In genomic region chr19:4148491-4148806, GRCm38 (mm10) we compare ENCODE assay signal across 8 mouse cellular contexts. TPM values are rescaled to one million over a fixed set of nuclear protein-coding genes. Genes with fewer than 3 reads are reported as not detected.
DNase-seq lines count a peak whose midpoint lies in the region; ATAC-seq lines count a peak whose summit lies in the region.

Coro1b (plus strand) TSS chr19:4148619.

- H3K4me1 ChIP-seq in hindbrain, embryonic 12.5 days: peaks cover 26% of the 10 kb centered on the region

- H3K36me3 ChIP-seq in hindbrain, embryonic 12.5 days: peaks cover 29% of the 10 kb centered on the region

- H3K27ac ChIP-seq in hindbrain, embryonic 12.5 days: peak within 1 kb of the TSS; percentile 67; the same call in 1 of the 2 replicates

- H3K9ac ChIP-seq in hindbrain, embryonic 12.5 days: peak within 1 kb of the TSS; percentile 92

- H3K4me2 ChIP-seq in hindbrain, embryonic 12.5 days (replicated peaks): peak within 1 kb of the TSS; percentile 89

- WGBS in hindbrain, embryonic 12.5 days: 0% methylated on average over 33 of the region's 33 CpGs

- peak; percentile 93 for ATAC-seq in hindbrain, embryonic 12.5 days (ENCODE audit: low FRiP score)

- H3K9me3 ChIP-seq in hindbrain, embryonic 12.5 days (replicated peaks): no peaks in the 10 kb centered on the region

- peak; percentile 97 for DNase-seq in Muller cell, postnatal 12 days (ENCODE audit: inconsistent ontology term)
- DNase-seq in cerebellum, adult 9-11 months: peak; percentile 96
- DNase-seq in frontal cortex, postnatal 10 days (ENCODE audit: low spot score in 2 of 2): peak; percentile 91 to 95
- DNase-seq in layer of hippocampus, postnatal 14 days (ENCODE audit: low spot score in 2 of 2): peak; percentile 92 to 95
- peak; percentile 98 for DNase-seq in lung, postnatal 14 days
- peak; percentile 75 for DNase-seq in retina, adult 2 months (ENCODE audit: low read depth, low spot score)
- peak; percentile 95 to 97 for DNase-seq in thymus, postnatal 36 days

- H3K4me3 ChIP-seq in hindbrain, embryonic 12.5 days: peak within 1 kb of the TSS; percentile 87

- H3K27me3 ChIP-seq in hindbrain, embryonic 12.5 days: no peaks in the 10 kb centered on the region

RNA-seq across cellular contexts. Expression of gene Coro1b, which starts in this region (rescaled TPM):
- polyA plus RNA-seq in hindbrain, embryonic 12.5 days (2016; fragmentation: Nextera tagmentation; extraction: Ambion mirVana): 128 and 131 TPM in 2 replicates
- 100 to 1,000 TPM in 1 of 2 experiments, 10 to 100 TPM in 1; 91.1 to 102 TPM for total RNA-seq in layer of hippocampus, postnatal 14 days (2021)

Comparison
In these comparisons a context has a peak if more than half of its experiments do, and no peak if none do; other contexts are left out.
1. Peak in every context shown above with its lines: DNase-seq, ATAC-seq, H3K4me3 ChIP-seq and H3K27ac ChIP-seq.